Mouse (Mus musculus) megakaryocyte progenitor cell, adult 5-6 weeks (primary cell): Measurements from ENCODE around the gene Cacul1. TPM values are rescaled to one million over a fixed set of nuclear protein-coding genes. Genes with fewer than 3 reads are reported as not detected.
"Not testable (repeated sequence)": the region's sequence is repeated elsewhere in the genome, so short reads cannot be mapped to it uniquely, and the experiment has no call there.

Experiments
- ATAC-seq: replicated peaks from 2 replicates; pipeline ENCODE4 v1.8.0; 2016; ENCODE audit warnings: mild to moderate bottlenecking, moderate TSS enrichment, inconsistent platforms; ENCODE audit not compliant: poor library complexity
- total RNA-seq, 2 experiments: library from RNA; stranded (forward) in 1 of 2; stranded (reverse) in 1 of 2; fragments of 157-497, 149-512 nt in 1 of 2; fragments of 200-1000 nt in 1 of 2; gene quantifications; 2 replicates each; pipeline versions ENCODE4 v1.2.3 to v1.2.4; 2015 to 2017

Cacul1 gene
- total RNA-seq (2015) (31.2 and 33.4 TPM in 2 replicates), total RNA-seq (2017) (30.1 and 39.1 TPM in 2 replicates)

GRCm38 (mm10) chr19:60580582-60581339 is at the start of gene Cacul1:
TSS of gene Cacul1 (minus strand) at chr19:60581025.
- ATAC-seq, result peak; percentile 93

DNA sequence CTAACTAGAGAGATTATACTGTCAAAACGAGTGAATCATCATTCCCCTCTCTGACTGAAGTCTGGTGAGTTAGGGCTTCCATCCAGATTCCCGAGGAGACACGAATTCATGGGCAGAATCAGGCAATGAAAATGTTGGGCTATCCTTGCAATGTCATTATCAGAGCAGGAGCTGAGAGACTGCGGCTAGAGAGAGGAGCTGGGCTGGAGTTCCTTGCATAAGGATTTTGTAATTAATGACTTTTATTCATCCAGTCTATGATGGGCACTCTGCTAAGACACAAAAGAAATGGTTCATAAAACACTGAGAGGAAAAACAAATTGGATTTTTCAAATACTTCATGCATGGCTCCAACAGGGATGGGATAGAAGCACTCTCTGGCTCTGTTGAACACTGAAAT is 38.6 kb upstream of the Cacul1 start:
- no peak for ATAC-seq

DNA sequence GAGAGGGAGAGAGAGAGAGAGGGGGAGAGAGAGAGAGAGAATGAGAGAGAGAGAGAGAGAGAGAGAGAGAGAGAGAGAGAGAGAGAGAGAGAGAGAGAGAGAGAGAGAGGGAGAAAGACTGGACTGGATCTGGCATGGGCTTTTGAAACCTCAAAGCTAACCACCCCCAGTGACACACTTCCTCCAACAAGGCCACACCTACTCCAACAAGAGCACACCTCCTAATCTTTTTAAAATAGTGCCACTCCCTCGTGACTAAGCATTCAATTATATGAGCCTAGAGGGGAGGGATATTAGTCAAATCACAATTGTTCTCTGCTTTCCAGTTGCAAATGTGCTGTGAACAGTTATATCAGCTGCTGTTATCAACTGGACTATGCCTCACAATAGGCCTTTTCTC is 36.2 kb upstream of the Cacul1 start:
- ATAC-seq, result peak; percentile 58

- no peak for ATAC-seq
Measured at GRCm38 (mm10) chr19:60615470-60616200, 34.8 kb upstream of the Cacul1 start.

DNA sequence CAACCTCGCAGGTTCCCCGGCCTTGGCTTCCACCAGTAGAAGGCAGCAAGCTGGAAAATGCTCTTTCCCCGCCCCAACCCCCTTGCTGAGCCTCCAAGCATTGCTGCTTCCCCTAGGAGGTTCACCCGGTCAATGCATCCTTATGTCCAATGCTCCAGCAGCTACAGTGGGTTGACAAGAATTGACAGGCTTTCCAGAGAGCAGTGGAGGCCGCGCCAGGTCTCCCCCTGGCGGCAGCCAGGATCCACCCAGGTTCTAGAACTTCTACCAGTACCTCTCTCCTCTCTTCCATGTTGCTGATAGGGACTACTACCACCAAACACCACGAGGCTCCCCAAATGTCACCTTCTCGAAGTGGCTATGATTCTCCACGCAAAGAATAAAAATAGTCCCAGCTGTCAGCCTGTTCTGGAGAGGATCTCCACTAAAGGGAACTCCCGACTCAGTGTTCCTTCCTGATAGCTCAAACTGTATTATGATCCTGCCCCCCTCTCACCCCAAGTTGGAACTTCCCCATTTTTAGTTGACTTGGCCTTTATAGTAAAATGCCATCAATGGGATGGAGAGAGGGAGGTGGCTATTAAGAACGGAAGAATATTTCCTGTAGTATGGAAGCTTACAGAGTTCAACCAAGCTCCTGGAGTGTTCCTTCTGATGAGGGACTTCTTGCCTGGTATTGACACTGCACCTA is 30.8 kb upstream of the Cacul1 start:
- peak; percentile 69 for ATAC-seq

DNA sequence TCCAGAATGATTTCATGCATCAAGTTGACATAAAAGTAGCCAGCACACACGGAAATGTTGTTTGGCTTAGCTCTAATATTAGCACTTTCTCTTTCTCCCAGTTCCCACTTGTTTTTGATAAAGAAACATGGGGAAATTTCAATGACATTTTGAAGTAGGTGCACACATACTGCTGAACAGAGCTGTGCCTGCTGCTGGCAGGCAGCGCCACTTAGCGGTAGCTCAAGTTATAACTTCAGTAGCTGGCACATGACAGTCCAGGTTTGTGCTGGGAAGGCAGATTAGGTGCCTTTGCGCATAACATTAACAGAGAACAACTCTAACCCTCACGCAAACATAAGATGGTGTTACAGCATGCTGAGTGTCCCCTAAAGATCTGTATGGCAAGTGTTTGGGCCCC is 27.9 kb upstream of the Cacul1 start:
- peak; percentile 72 for ATAC-seq

- ATAC-seq, result no peak
Measured at GRCm38 (mm10) chr19:60603586-60603985, 22.8 kb upstream of the Cacul1 start.

- ATAC-seq, result not testable (repeated sequence)
Measured at GRCm38 (mm10) chr19:60602066-60602465, 21.2 kb upstream of the Cacul1 start.

- peak; percentile 39; the same call in 1 of the 2 replicates for ATAC-seq
Measured at GRCm38 (mm10) chr19:60598025-60598697, 17.3 kb upstream of the Cacul1 start.

- ATAC-seq, result no peak
Measured at GRCm38 (mm10) chr19:60589646-60590045, 8.8 kb upstream of the Cacul1 start.

DNA sequence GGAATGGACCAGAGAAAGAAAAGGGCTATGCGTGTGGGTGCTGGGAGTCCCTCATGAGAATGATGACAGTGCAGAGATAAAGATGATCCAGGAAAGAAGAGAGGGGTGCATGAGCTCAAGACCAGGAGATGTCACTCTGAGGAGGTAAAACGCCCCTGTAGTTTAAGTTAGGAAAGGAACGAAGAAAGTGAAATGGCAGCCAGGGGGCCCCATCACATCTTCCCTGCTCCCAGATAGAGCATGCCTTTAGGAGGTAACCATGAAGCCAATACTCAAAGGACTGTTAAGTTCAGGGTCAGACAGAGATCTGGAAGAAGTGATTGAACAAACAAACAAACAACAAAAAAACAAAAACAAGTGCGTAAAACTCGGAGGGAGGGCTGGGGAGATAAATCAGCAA is 5.8 kb upstream of the Cacul1 start:
- no peak for ATAC-seq

GRCm38 (mm10) chr19:60583201-60583600 is 2.4 kb upstream of the Cacul1 start:
- no peak for ATAC-seq

DNA sequence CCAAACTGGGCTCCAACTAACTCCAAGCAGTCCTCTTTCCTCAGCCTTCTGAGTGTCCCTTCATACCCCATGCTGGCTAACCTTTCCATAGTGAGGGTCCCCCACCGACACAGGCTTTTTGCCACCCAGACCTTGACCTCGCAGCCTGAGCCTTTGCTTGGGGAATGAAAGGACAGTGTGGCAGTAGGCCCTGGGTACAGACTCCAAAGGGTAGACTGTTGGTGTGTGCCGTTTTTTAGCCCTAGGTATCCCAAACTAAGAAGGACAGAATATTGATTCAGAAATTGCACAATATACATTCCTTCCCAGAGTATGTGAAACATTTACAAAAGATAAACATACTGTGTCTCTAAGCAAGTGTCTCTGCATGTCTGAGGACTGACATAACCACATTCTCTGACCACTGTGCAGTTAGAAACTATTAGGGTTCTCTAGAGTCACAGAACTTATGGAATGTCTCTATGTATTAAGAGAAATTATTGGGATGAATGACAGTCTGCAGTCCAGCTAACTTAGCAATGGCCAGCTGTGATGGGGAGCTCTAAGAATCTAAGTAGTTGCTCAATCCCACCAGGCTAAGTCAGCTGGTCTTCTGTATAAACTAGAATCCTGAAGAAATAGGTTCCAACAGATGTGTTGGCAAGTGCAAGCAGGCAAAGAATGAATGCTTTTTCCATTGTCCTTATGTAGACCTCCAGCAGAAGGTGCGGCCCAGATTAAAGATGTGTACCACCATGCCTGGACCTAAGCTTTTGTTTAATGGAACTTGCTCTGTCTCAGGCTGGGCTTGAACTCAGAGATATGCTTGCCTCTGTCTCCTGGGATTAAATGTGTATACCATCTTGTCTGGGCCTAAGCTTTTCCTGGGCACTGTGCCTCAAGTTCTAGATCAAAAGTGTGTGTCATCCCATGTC is 809 bp upstream of the Cacul1 start:
- peak; percentile 4; the same call in 1 of the 2 replicates for ATAC-seq

DNA sequence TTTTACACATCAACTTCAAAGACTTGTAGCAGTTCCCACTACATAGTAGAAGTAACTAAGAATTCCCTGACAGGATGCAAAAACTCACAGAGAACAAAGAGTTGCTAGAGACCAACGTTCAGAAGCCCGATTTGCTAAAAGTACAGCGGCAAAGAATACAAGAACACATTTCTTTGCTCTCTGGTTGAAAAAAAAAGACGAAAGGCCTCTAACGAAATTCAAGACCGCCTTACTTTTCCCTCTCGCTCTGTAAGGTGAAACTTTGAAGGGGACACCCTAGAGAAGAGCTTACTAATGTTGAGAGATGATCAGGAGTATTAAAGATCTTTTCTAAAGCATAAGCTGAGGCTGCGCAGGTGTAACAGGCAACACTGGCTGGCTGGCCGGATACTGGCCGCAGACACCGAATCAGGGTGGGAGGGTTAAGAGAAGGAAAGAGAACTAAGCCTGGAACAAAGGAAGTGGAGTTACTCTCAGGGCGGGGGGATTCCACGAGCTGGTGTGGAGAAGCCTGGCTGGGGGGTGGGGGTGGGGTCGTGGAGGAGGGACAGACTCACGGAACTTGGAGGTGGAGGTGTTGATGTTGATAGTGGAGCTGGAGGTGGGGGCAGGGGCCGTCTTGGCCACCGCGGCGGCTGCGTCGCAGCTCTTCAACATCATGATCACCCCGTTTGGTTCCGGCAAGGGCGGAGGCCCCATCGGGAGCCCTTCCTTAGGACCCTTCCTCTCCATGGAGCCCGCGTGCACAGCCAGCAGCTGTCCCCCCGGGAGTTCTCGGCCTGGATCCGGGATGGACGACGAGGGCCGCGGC is 849 bp downstream of the Cacul1 start:
- ATAC-seq, result peak; percentile 47

GRCm38 (mm10) chr19:60576741-60577140 is 4.1 kb downstream of the Cacul1 start:
- no peak for ATAC-seq

DNA sequence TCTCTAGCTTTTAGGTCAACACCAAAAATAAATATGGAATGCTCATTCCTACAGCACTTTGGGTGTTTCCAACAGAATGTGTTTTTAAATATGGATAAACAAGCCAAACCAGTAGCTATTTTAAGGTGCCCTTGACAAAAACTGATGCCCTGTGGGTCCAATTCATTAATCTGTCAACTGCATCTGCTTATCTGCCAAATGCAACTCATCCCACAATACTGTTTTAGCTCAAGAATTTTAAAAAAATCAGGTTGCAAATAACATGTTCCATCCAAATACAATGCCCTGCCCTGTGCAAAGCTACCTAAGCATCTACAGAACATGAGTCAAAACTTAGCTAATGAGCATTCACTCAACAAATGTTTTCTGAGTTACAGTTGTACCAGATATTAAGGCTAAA is 20.3 kb downstream of the Cacul1 start:
- ATAC-seq, result 0 out of 2 replicates have a peak, but pooled peaks have one; percentile 20

GRCm38 (mm10) chr19:60554866-60555438 is 25.9 kb downstream of the Cacul1 start:
- no peak for ATAC-seq

GRCm38 (mm10) chr19:60553501-60553900 is 27.3 kb downstream of the Cacul1 start:
- peak; percentile 83 for ATAC-seq

DNA sequence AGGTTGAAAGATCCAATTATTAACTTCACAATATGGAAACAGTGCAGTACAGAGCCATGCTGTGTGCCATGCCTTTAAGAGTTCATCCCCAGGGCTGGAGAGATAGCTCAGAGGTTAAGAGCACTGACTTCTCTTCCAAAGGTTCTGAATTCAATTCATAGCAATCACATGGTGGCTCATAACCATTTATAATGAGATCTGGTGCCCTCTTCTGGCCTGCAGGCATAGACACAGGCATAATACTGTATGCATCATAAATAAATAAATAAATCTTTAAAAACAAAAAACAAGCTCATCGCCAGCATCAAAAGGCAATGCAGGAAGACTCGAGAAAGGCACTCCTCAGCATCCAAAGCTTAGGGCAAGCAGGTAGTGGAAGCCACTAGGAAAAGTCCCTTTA is 37.5 kb downstream of the Cacul1 start:
- ATAC-seq, result 0 out of 2 replicates have a peak, but pooled peaks have one; percentile 29
